Mouse (Mus musculus) small intestine, adult 2 months (tissue): ENCODE results near the gene Snap91. TPM values are rescaled to one million over a fixed set of nuclear protein-coding genes. Genes with fewer than 3 reads are reported as not detected.

Source experiments
- H3K27ac ChIP-seq: fragments of 200-500 bp; 2 replicates; pipeline ENCODE4 v1.5.1; 2012; ENCODE audit warnings: low read depth, low read length, control low read depth, inconsistent platforms; ENCODE audit not compliant: insufficient read depth
- H3K27me3 ChIP-seq: fragments of 200-500 bp; 2 replicates; pipeline ENCODE4 v1.6.1; 2012; ENCODE audit warnings: mild to moderate bottlenecking, moderate library complexity, low read length, inconsistent platforms; ENCODE audit not compliant: control insufficient read depth, insufficient read depth
- H3K36me3 ChIP-seq: fragments of 200-500 bp; 2 replicates; pipeline ENCODE4 v1.6.1; 2012; ENCODE audit warnings: mild to moderate bottlenecking, low read length, control low read depth, inconsistent platforms; ENCODE audit not compliant: control insufficient read depth, insufficient read depth
- H3K4me1 ChIP-seq: fragments of 200-500 bp; 2 replicates; pipeline ENCODE4 v1.6.1; 2012; ENCODE audit warnings: low read length, inconsistent platforms, mixed read lengths; ENCODE audit not compliant: control insufficient read depth, insufficient read depth, insufficient read length
- H3K4me3 ChIP-seq: fragments of 200-500 bp; 2 replicates; pipeline ENCODE4 v1.5.1; 2012; ENCODE audit warnings: low read depth, mild to moderate bottlenecking, control low read depth, inconsistent platforms, low read length, moderate library complexity
- CTCF ChIP-seq: fragments of 200-500 bp; IDR thresholded peaks from 2 replicates; pipeline ENCODE4 v1.5.1; 2012; ENCODE audit warnings: low read depth, mild to moderate bottlenecking, control low read depth, inconsistent platforms, low read length, moderate library complexity, mixed read lengths; ENCODE audit not compliant: insufficient replicate concordance, insufficient read length; ENCODE audit errors: extremely low read depth
- POLR2A ChIP-seq: fragments of 200-500 bp; IDR thresholded peaks from 2 replicates; pipeline ENCODE4 v1.6.1; 2012; ENCODE audit warnings: low read depth, mild to moderate bottlenecking, control low read depth, inconsistent platforms, low read length, moderate library complexity
- WGBS: fragments of 180-500 bp; shearing (Covaris S2); methylation state at CpG from one replicate; pipeline ENCODE4 v1.1.7; 2018; 5-methylcytosine and 5-hydroxymethylcytosine counted together
- polyA plus RNA-seq: library from polyadenylated mRNA; depleted of rRNA; stranded (reverse); fragments of >200 nt; gene quantifications from 2 replicates; pipeline ENCODE4 v1.2.3, GENCODE M21; 2012

Snap91 gene
- polyA plus RNA-seq, 1 experiment, result 0.55 TPM

- Histone ChIP-seq H3K27me3 (no peaks in the 10 kb centered on the region), H3K36me3 (no peaks in the 10 kb centered on the region), H3K4me3 (no peak overlapping the region), H3K4me1 (no peaks in the 10 kb centered on the region), H3K27ac (no peak overlapping the region)
- WGBS, result 66% methylated on average over 6 of the region's 6 CpGs
- TF ChIP-seq POLR2A (no peak), CTCF (no peak)
Observed at GRCm38 (mm10) chr9:86814340-86814739, 66.1 kb downstream of the Snap91 start.

- Histone ChIP-seq H3K27me3 (no peaks in the 10 kb centered on the region), H3K4me1 (no peaks in the 10 kb centered on the region), H3K36me3 (no peaks in the 10 kb centered on the region), H3K27ac (no peak overlapping the region), H3K4me3 (no peak overlapping the region)
- TF ChIP-seq CTCF, result no peak
- no peak for TF ChIP-seq POLR2A
- WGBS, result 51% methylated on average over 5 of the region's 5 CpGs
Observed at GRCm38 (mm10) chr9:86813327-86813726, 67.1 kb downstream of the Snap91 start.

- no peak overlapping the region for H3K27ac ChIP-seq
- H3K4me3 ChIP-seq, result no peak overlapping the region
- H3K36me3 ChIP-seq, result no peaks in the 10 kb centered on the region
- WGBS, result 35% methylated on average over 5 of the region's 5 CpGs
- TF ChIP-seq CTCF (no peak), POLR2A (no peak)
- no peaks in the 10 kb centered on the region for H3K27me3 ChIP-seq
- H3K4me1 ChIP-seq, result no peaks in the 10 kb centered on the region
Observed at GRCm38 (mm10) chr9:86810696-86811232, 69.7 kb downstream of the Snap91 start.

GRCm38 (mm10) chr9:86810213-86810612, 70.2 kb downstream of the Snap91 start:
- WGBS, result 73% methylated on average over 3 of the region's 3 CpGs
- Histone ChIP-seq H3K27me3 (no peaks in the 10 kb centered on the region), H3K27ac (no peak overlapping the region), H3K36me3 (no peaks in the 10 kb centered on the region), H3K4me1 (no peaks in the 10 kb centered on the region), H3K4me3 (no peak overlapping the region)
- TF ChIP-seq CTCF (no peak), POLR2A (no peak)

- TF ChIP-seq POLR2A (no peak), CTCF (peak; percentile 33; the same call in 1 of the 2 replicates)
- H3K27me3 ChIP-seq, result no peaks in the 10 kb centered on the region
- WGBS, result 34% methylated on average over 3 of the region's 3 CpGs
- H3K36me3 ChIP-seq, result no peaks in the 10 kb centered on the region
- H3K4me1 ChIP-seq, result no peaks in the 10 kb centered on the region
- no peak overlapping the region for H3K27ac ChIP-seq
- no peak overlapping the region for H3K4me3 ChIP-seq
Observed at GRCm38 (mm10) chr9:86800600-86801163, 79.8 kb downstream of the Snap91 start.

GRCm38 (mm10) chr9:86799099-86799498, 81.4 kb downstream of the Snap91 start:
- Histone ChIP-seq H3K4me3 (no peak overlapping the region), H3K27me3 (no peaks in the 10 kb centered on the region), H3K36me3 (no peaks in the 10 kb centered on the region), H3K27ac (no peak overlapping the region), H3K4me1 (no peaks in the 10 kb centered on the region)
- WGBS, result 86% methylated on average over 7 of the region's 7 CpGs
- no peak for TF ChIP-seq POLR2A
- no peak for TF ChIP-seq CTCF

- WGBS, result 68% methylated on average over 7 of the region's 7 CpGs
- TF ChIP-seq CTCF, result no peak
- TF ChIP-seq POLR2A, result no peak
Observed at GRCm38 (mm10) chr9:86798686-86799085, 81.8 kb downstream of the Snap91 start.

More at GRCm38 (mm10) chr9:86798686-86799085, 81.8 kb downstream of the Snap91 start:
- Histone ChIP-seq H3K27me3 (no peaks in the 10 kb centered on the region), H3K27ac (no peak overlapping the region), H3K36me3 (no peaks in the 10 kb centered on the region), H3K4me1 (no peaks in the 10 kb centered on the region), H3K4me3 (no peak overlapping the region)
